Mouse (Mus musculus) forebrain, embryonic 15.5 days (tissue): Measurements from ENCODE around the gene R3hdm1. TPM values are rescaled to one million over a fixed set of nuclear protein-coding genes. Genes with fewer than 3 reads are reported as not detected.
A peak's percentile ranks its signal among the peaks of the same experiment; 100 is the strongest.

Experiments
- ATAC-seq: fragments of 200-750 bp; cut with Nextera tagmentation; replicated peaks from 2 replicates; pipeline ENCODE4 v1.8.0; 2017; ENCODE audit warnings: mild to moderate bottlenecking, moderate TSS enrichment, moderate library complexity
- H3K27ac ChIP-seq: fragments of 300-500 bp; sonication (generic); replicated peaks from 2 replicates; pipeline ENCODE4 v1.5.1; 2015; ENCODE audit warnings: mild to moderate bottlenecking, inconsistent platforms
- H3K27me3 ChIP-seq: fragments of 300-500 bp; sonication (generic); 2 replicates; pipeline ENCODE4 v1.6.1; 2015; ENCODE audit warnings: inconsistent platforms
- H3K36me3 ChIP-seq: fragments of 300-500 bp; sonication (generic); 2 replicates; pipeline ENCODE4 v1.6.1; 2015; ENCODE audit warnings: mild to moderate bottlenecking, inconsistent platforms
- H3K4me1 ChIP-seq: fragments of 300-500 bp; sonication (generic); 2 replicates; pipeline ENCODE4 v1.6.1; 2015; ENCODE audit warnings: inconsistent platforms
- H3K4me2 ChIP-seq: fragments of 300-500 bp; sonication (generic); replicated peaks from 2 replicates; pipeline ENCODE4 v1.6.1; 2015; ENCODE audit warnings: mild to moderate bottlenecking, inconsistent platforms
- H3K4me3 ChIP-seq: fragments of 300-500 bp; sonication (generic); 2 replicates; pipeline ENCODE4 v1.5.1; 2015; ENCODE audit warnings: mild to moderate bottlenecking, inconsistent platforms
- H3K9ac ChIP-seq: fragments of 300-500 bp; sonication (generic); replicated peaks from 2 replicates; pipeline ENCODE4 v1.6.1; 2015; ENCODE audit warnings: mild to moderate bottlenecking, inconsistent platforms
- H3K9me3 ChIP-seq: fragments of 300-500 bp; sonication (generic); 2 replicates; pipeline ENCODE4 v1.6.1; 2016; ENCODE audit warnings: inconsistent platforms
- WGBS: fragments of 180-500 bp; shearing (Covaris S2); methylation state at CpG from one replicate; pipeline ENCODE4 v1.1.7; 2015; ENCODE audit warnings: mixed read lengths; 5-methylcytosine and 5-hydroxymethylcytosine counted together
- polyA plus RNA-seq: library from polyadenylated mRNA; unstranded; fragments of >200 nt; fragmentation: Nextera tagmentation; extraction: Ambion mirVana; gene quantifications from 2 replicates; pipeline ENCODE4 v1.2.1, GENCODE M21; 2015

Gene R3hdm1
- polyA plus RNA-seq, 1 experiment from 2014 or later = 99.4 TPM

GRCm38 (mm10) chr1:128166956-128167355 is 63.9 kb downstream of the R3hdm1 start:
- no peak for ATAC-seq
- Histone ChIP-seq H3K9ac (no peak overlapping the region), H3K27ac (no peak overlapping the region), H3K9me3 (no peaks in the 10 kb centered on the region), H3K4me2 (no peak overlapping the region), H3K4me1 (no peaks in the 10 kb centered on the region), H3K4me3 (no peak overlapping the region), H3K27me3 (no peaks in the 10 kb centered on the region), H3K36me3 (0 out of 2 replicates have a peak, but pooled peaks cover 2% of the 10 kb centered on the region)
- 90% methylated on average over 1 of the region's 1 CpGs for WGBS

GRCm38 (mm10) chr1:128170104-128170503 is 67.0 kb downstream of the R3hdm1 start:
- H3K9ac ChIP-seq = no peak overlapping the region
- no peak overlapping the region for H3K4me2 ChIP-seq
- no peaks in the 10 kb centered on the region for H3K4me1 ChIP-seq
- no peak overlapping the region for H3K4me3 ChIP-seq
- peaks cover 6% of the 10 kb centered on the region; the same call in 1 of the 2 replicates for H3K36me3 ChIP-seq
- H3K9me3 ChIP-seq = no peaks in the 10 kb centered on the region
- H3K27ac ChIP-seq = no peak overlapping the region
- ATAC-seq = no peak
- no peaks in the 10 kb centered on the region for H3K27me3 ChIP-seq

- whole genome bisulfite sequencing = 87% methylated on average over 2 of the region's 2 CpGs
- Histone ChIP-seq H3K9me3 (no peaks in the 10 kb centered on the region), H3K4me1 (no peaks in the 10 kb centered on the region), H3K4me2 (no peak overlapping the region), H3K9ac (no peak overlapping the region), H3K36me3 (peaks cover 54% of the 10 kb centered on the region), H3K4me3 (no peak overlapping the region), H3K27ac (no peak overlapping the region), H3K27me3 (no peaks in the 10 kb centered on the region)
- no peak for ATAC-seq
These were observed 88.3 kb downstream of the R3hdm1 start for GRCm38 (mm10) chr1:128191426-128191825.

GRCm38 (mm10) chr1:128192369-128192768 is 89.3 kb downstream of the R3hdm1 start:
- Histone ChIP-seq H3K4me2 (no peak overlapping the region), H3K27me3 (no peaks in the 10 kb centered on the region), H3K9ac (no peak overlapping the region), H3K4me1 (no peaks in the 10 kb centered on the region), H3K4me3 (no peak overlapping the region), H3K27ac (no peak overlapping the region), H3K9me3 (no peaks in the 10 kb centered on the region), H3K36me3 (peaks cover 46% of the 10 kb centered on the region)
- ATAC-seq = no peak
- WGBS = 80% methylated on average over 7 of the region's 7 CpGs

- no peak for ATAC-seq
- H3K4me2 ChIP-seq = no peak overlapping the region
- peaks cover 42% of the 10 kb centered on the region for H3K36me3 ChIP-seq
- H3K9me3 ChIP-seq = no peaks in the 10 kb centered on the region
- H3K4me3 ChIP-seq = no peak overlapping the region
- WGBS = 76% methylated on average over 2 of the region's 2 CpGs
- H3K9ac ChIP-seq = no peak overlapping the region
- H3K4me1 ChIP-seq = no peaks in the 10 kb centered on the region
- no peak overlapping the region for H3K27ac ChIP-seq
- H3K27me3 ChIP-seq = no peaks in the 10 kb centered on the region
These were observed 90.9 kb downstream of the R3hdm1 start for GRCm38 (mm10) chr1:128194011-128194410.

- Histone ChIP-seq H3K36me3 (peaks cover 38% of the 10 kb centered on the region), H3K4me1 (no peaks in the 10 kb centered on the region), H3K9ac (no peak overlapping the region), H3K9me3 (no peaks in the 10 kb centered on the region), H3K27ac (no peak overlapping the region), H3K4me2 (no peak overlapping the region), H3K4me3 (no peak overlapping the region), H3K27me3 (no peaks in the 10 kb centered on the region)
- WGBS = 96% methylated on average over 1 of the region's 1 CpGs
- ATAC-seq = no peak
These were observed 94.3 kb downstream of the R3hdm1 start for GRCm38 (mm10) chr1:128197353-128197752.

GRCm38 (mm10) chr1:128213261-128213660 is 110.2 kb downstream of the R3hdm1 start:
- ATAC-seq = no peak
- Histone ChIP-seq H3K36me3 (peaks cover 33% of the 10 kb centered on the region), H3K9me3 (no peaks in the 10 kb centered on the region), H3K4me3 (no peak overlapping the region), H3K4me2 (no peak overlapping the region), H3K27me3 (no peaks in the 10 kb centered on the region), H3K4me1 (no peaks in the 10 kb centered on the region), H3K9ac (no peak overlapping the region), H3K27ac (no peak overlapping the region)
- 79% methylated on average over 5 of the region's 5 CpGs for WGBS

GRCm38 (mm10) chr1:128221886-128222285 is 118.8 kb downstream of the R3hdm1 start:
- peaks cover 49% of the 10 kb centered on the region for H3K36me3 ChIP-seq
- H3K4me2 ChIP-seq = no peak overlapping the region
- ATAC-seq = no peak
- H3K9ac ChIP-seq = no peak overlapping the region
- H3K4me1 ChIP-seq = no peaks in the 10 kb centered on the region
- WGBS = over 99% methylated on average over 2 of the region's 2 CpGs
- H3K27me3 ChIP-seq = no peaks in the 10 kb centered on the region
- no peak overlapping the region for H3K27ac ChIP-seq
- no peaks in the 10 kb centered on the region for H3K9me3 ChIP-seq
- no peak overlapping the region for H3K4me3 ChIP-seq

- Histone ChIP-seq H3K9me3 (no peaks in the 10 kb centered on the region), H3K9ac (no peak overlapping the region), H3K27ac (no peak overlapping the region), H3K4me2 (no peak overlapping the region), H3K36me3 (peaks cover 53% of the 10 kb centered on the region), H3K4me1 (no peaks in the 10 kb centered on the region), H3K27me3 (no peaks in the 10 kb centered on the region), H3K4me3 (no peak overlapping the region)
- WGBS = 93% methylated on average over 1 of the region's 1 CpGs
- ATAC-seq = no peak
These were observed 120.2 kb downstream of the R3hdm1 start for GRCm38 (mm10) chr1:128223304-128223703.

- 94% methylated on average over 4 of the region's 4 CpGs for WGBS
- ATAC-seq = no peak
- Histone ChIP-seq H3K4me1 (no peaks in the 10 kb centered on the region), H3K4me2 (no peak overlapping the region), H3K36me3 (peaks cover 61% of the 10 kb centered on the region), H3K27ac (no peak overlapping the region), H3K27me3 (no peaks in the 10 kb centered on the region), H3K4me3 (no peak overlapping the region), H3K9ac (no peak overlapping the region), H3K9me3 (no peaks in the 10 kb centered on the region)
These were observed 132.1 kb downstream of the R3hdm1 start for GRCm38 (mm10) chr1:128235181-128235580.

GRCm38 (mm10) chr1:128243627-128243995 is 140.5 kb downstream of the R3hdm1 start, which contains the start of gene Ubxn4:
Ubxn4 (plus strand) TSS chr1:128243964.
- peak within 1 kb of the TSS; percentile 72 for H3K4me3 ChIP-seq
- H3K36me3 ChIP-seq = no peaks in the 10 kb centered on the region
- 7% methylated on average over 10 of the region's 10 CpGs for WGBS
- peak within 1 kb of the TSS; percentile 81 for H3K27ac ChIP-seq
- H3K9me3 ChIP-seq = no peaks in the 10 kb centered on the region
- peak; percentile 60 for ATAC-seq
- peaks cover 19% of the 10 kb centered on the region for H3K4me1 ChIP-seq
- H3K4me2 ChIP-seq = peak within 1 kb of the TSS; percentile 91
- peak within 1 kb of the TSS; percentile 76 for H3K9ac ChIP-seq
- H3K27me3 ChIP-seq = no peaks in the 10 kb centered on the region

GRCm38 (mm10) chr1:128243996-128244726 is 141.1 kb downstream of the R3hdm1 start:
- Histone ChIP-seq H3K4me3 (peak overlapping the region; percentile 72), H3K9me3 (no peaks in the 10 kb centered on the region), H3K9ac (peak overlapping the region; percentile 76), H3K27me3 (no peaks in the 10 kb centered on the region), H3K27ac (peak overlapping the region; percentile 81), H3K4me1 (peaks cover 19% of the 10 kb centered on the region), H3K36me3 (no peaks in the 10 kb centered on the region), H3K4me2 (peak overlapping the region; percentile 91)
- under 1% methylated on average over 71 of the region's 71 CpGs for WGBS
- peak; percentile 95 for ATAC-seq
